Mouse (Mus musculus) activated CD4-positive, CD25-positive, alpha-beta regulatory T cell, adult 4 months (primary cell): ENCODE measurements around the gene Pakap. TPM values are rescaled to one million over a fixed set of nuclear protein-coding genes. Genes with fewer than 3 reads are reported as not detected.

ENCODE experiments used
- ATAC-seq: one replicate; pipeline ENCODE4 v1.8.0; 2017
- polyA plus RNA-seq, 2 experiments: library from polyadenylated mRNA; unstranded; fragments of 100-300 nt; shearing (Covaris generic); gene quantifications; one replicate each; pipeline ENCODE4 v1.2.1; 2017

The Pakap gene
- 1 to 10 TPM; 1.5 to 2.0 TPM for polyA plus RNA-seq

GRCm38 (mm10) chr4:57567666-57568206 lies at the start of gene Pakap:
TSS of gene Pakap (plus strand) at chr4:57568179.
- no peak for ATAC-seq

GRCm38 (mm10) chr4:57523456-57523855 lies 44.5 kb upstream of the Pakap start:
- ATAC-seq, result no peak

- ATAC-seq, result no peak
Observed at GRCm38 (mm10) chr4:57524461-57524860, 43.5 kb upstream of the Pakap start.

GRCm38 (mm10) chr4:57525221-57526011 lies 42.6 kb upstream of the Pakap start:
- no peak for ATAC-seq

- no peak for ATAC-seq
Observed at GRCm38 (mm10) chr4:57528296-57528695, 39.7 kb upstream of the Pakap start.

- ATAC-seq, result no peak
Observed at GRCm38 (mm10) chr4:57533686-57534085, 34.3 kb upstream of the Pakap start.

- no peak for ATAC-seq
Observed at GRCm38 (mm10) chr4:57534232-57534631, 33.7 kb upstream of the Pakap start.

- no peak for ATAC-seq
Observed at GRCm38 (mm10) chr4:57535087-57535486, 32.9 kb upstream of the Pakap start.

GRCm38 (mm10) chr4:57538029-57538688 lies 29.8 kb upstream of the Pakap start:
- no peak for ATAC-seq

GRCm38 (mm10) chr4:57543692-57544256 lies 24.2 kb upstream of the Pakap start:
- no peak for ATAC-seq

GRCm38 (mm10) chr4:57547785-57548184 lies 20.2 kb upstream of the Pakap start:
- ATAC-seq, result no peak

- ATAC-seq, result no peak
Observed at GRCm38 (mm10) chr4:57550216-57550615, 17.8 kb upstream of the Pakap start.

- ATAC-seq, result no peak
Observed at GRCm38 (mm10) chr4:57557102-57557501, 10.9 kb upstream of the Pakap start.

GRCm38 (mm10) chr4:57559438-57559837 lies 8.5 kb upstream of the Pakap start:
- no peak for ATAC-seq

- no peak for ATAC-seq
Observed at GRCm38 (mm10) chr4:57560010-57560409, 8.0 kb upstream of the Pakap start.

GRCm38 (mm10) chr4:57561055-57561454 lies 6.9 kb upstream of the Pakap start:
- ATAC-seq, result no peak

- ATAC-seq, result no peak
Observed at GRCm38 (mm10) chr4:57565283-57565682, 2.7 kb upstream of the Pakap start.

- ATAC-seq, result no peak
Observed at GRCm38 (mm10) chr4:57565811-57566210, 2.2 kb upstream of the Pakap start.

- ATAC-seq, result no peak
Observed at GRCm38 (mm10) chr4:57568268-57569068, 489 bp downstream of the Pakap start.

GRCm38 (mm10) chr4:57569069-57569355 lies 1.0 kb downstream of the Pakap start:
- no peak for ATAC-seq

- ATAC-seq, result no peak
Observed at GRCm38 (mm10) chr4:57569711-57570110, 1.7 kb downstream of the Pakap start.

- no peak for ATAC-seq
Observed at GRCm38 (mm10) chr4:57570229-57570628, 2.2 kb downstream of the Pakap start.

GRCm38 (mm10) chr4:57574181-57574580 lies 6.2 kb downstream of the Pakap start:
- no peak for ATAC-seq
